Mouse (Mus musculus): ENCODE results near the gene Sgsm1. TPM values are rescaled to one million over a fixed set of nuclear protein-coding genes. Genes with fewer than 3 reads are reported as not detected.

The Sgsm1 gene
- polyA plus RNA-seq, 1 experiment from 2014 or later = 2.0 TPM

GRCm38 (mm10) chr5:113209898-113210297, 100.7 kb downstream of the Sgsm1 start:
- WGBS (ENCODE audit: insufficient replicate concordance) = 49% methylated on average over 13 of the region's 13 CpGs
- Histone ChIP-seq H3K9me3 (replicated peaks; ENCODE audit: control insufficient read depth, low read length) (no peaks in the 10 kb centered on the region), H3K9ac (ENCODE audit: low read depth, low read length) (no peak overlapping the region), H3K36me3 (ENCODE audit: control insufficient read depth, insufficient read depth) (no peaks in the 10 kb centered on the region), H3K4me3 (ENCODE audit: low read depth, low read length) (no peak overlapping the region), H3K4me1 (ENCODE audit: control insufficient read depth, low read depth, low read length) (peaks cover 12% of the 10 kb centered on the region), H3K4me2 (ENCODE audit: low read depth, low read length) (no peak overlapping the region), H3K27me3 (ENCODE audit: control insufficient read depth, insufficient read depth, low read depth, low read length) (no peaks in the 10 kb centered on the region), H3K27ac (ENCODE audit: low read length) (no peak overlapping the region)
- no peak for ATAC-seq (ENCODE audit: low read depth)

- Histone ChIP-seq H3K9me3 (replicated peaks; ENCODE audit: control insufficient read depth, low read length) (no peaks in the 10 kb centered on the region), H3K36me3 (ENCODE audit: control insufficient read depth, insufficient read depth) (no peaks in the 10 kb centered on the region), H3K9ac (ENCODE audit: low read depth, low read length) (no peak overlapping the region), H3K4me1 (ENCODE audit: control insufficient read depth, low read depth, low read length) (peaks cover 12% of the 10 kb centered on the region), H3K4me3 (ENCODE audit: low read depth, low read length) (no peak overlapping the region), H3K27ac (ENCODE audit: low read length) (no peak overlapping the region), H3K27me3 (ENCODE audit: control insufficient read depth, insufficient read depth, low read depth, low read length) (no peaks in the 10 kb centered on the region), H3K4me2 (ENCODE audit: low read depth, low read length) (no peak overlapping the region)
- ATAC-seq (ENCODE audit: low read depth) = peak; percentile 7; the same call in 1 of the 2 replicates
- WGBS (ENCODE audit: insufficient replicate concordance) = 49% methylated on average over 11 of the region's 11 CpGs
Observed at GRCm38 (mm10) chr5:113209401-113209750, 101.2 kb downstream of the Sgsm1 start.

- 50% methylated on average over 11 of the region's 11 CpGs for WGBS (ENCODE audit: insufficient replicate concordance)
- no peak for ATAC-seq (ENCODE audit: low read depth)
- Histone ChIP-seq H3K27me3 (ENCODE audit: control insufficient read depth, insufficient read depth, low read depth, low read length) (no peaks in the 10 kb centered on the region), H3K36me3 (ENCODE audit: control insufficient read depth, insufficient read depth) (no peaks in the 10 kb centered on the region), H3K4me2 (ENCODE audit: low read depth, low read length) (no peak overlapping the region), H3K4me3 (ENCODE audit: low read depth, low read length) (no peak overlapping the region), H3K4me1 (ENCODE audit: control insufficient read depth, low read depth, low read length) (peaks cover 12% of the 10 kb centered on the region), H3K9ac (ENCODE audit: low read depth, low read length) (no peak overlapping the region), H3K27ac (ENCODE audit: low read length) (no peak overlapping the region), H3K9me3 (replicated peaks; ENCODE audit: control insufficient read depth, low read length) (no peaks in the 10 kb centered on the region)
Observed at GRCm38 (mm10) chr5:113208622-113209400, 101.8 kb downstream of the Sgsm1 start.

GRCm38 (mm10) chr5:113208048-113208447, 102.5 kb downstream of the Sgsm1 start:
- WGBS (ENCODE audit: insufficient replicate concordance) = 33% methylated on average over 4 of the region's 4 CpGs
- no peak for ATAC-seq (ENCODE audit: low read depth)
- H3K9ac ChIP-seq (ENCODE audit: low read depth, low read length) = no peak overlapping the region
- H3K4me3 ChIP-seq (ENCODE audit: low read depth, low read length) = no peak overlapping the region
- peaks cover 12% of the 10 kb centered on the region for H3K4me1 ChIP-seq (ENCODE audit: control insufficient read depth, low read depth, low read length)
- no peaks in the 10 kb centered on the region for H3K27me3 ChIP-seq (ENCODE audit: control insufficient read depth, insufficient read depth, low read depth, low read length)
- H3K27ac ChIP-seq (ENCODE audit: low read length) = no peak overlapping the region
- no peaks in the 10 kb centered on the region for H3K9me3 ChIP-seq (replicated peaks; ENCODE audit: control insufficient read depth, low read length)
- H3K36me3 ChIP-seq (ENCODE audit: control insufficient read depth, insufficient read depth) = no peaks in the 10 kb centered on the region
- no peak overlapping the region for H3K4me2 ChIP-seq (ENCODE audit: low read depth, low read length)

- Histone ChIP-seq H3K4me2 (ENCODE audit: low read depth, low read length) (no peak overlapping the region), H3K27ac (ENCODE audit: low read length) (peak overlapping the region; percentile 43), H3K4me3 (ENCODE audit: low read depth, low read length) (no peak overlapping the region), H3K27me3 (ENCODE audit: control insufficient read depth, insufficient read depth, low read depth, low read length) (no peaks in the 10 kb centered on the region), H3K4me1 (ENCODE audit: control insufficient read depth, low read depth, low read length) (peaks cover 9% of the 10 kb centered on the region), H3K9ac (ENCODE audit: low read depth, low read length) (no peak overlapping the region), H3K36me3 (ENCODE audit: control insufficient read depth, insufficient read depth) (no peaks in the 10 kb centered on the region), H3K9me3 (replicated peaks; ENCODE audit: control insufficient read depth, low read length) (no peaks in the 10 kb centered on the region)
- WGBS (ENCODE audit: insufficient replicate concordance) = 22% methylated on average over 9 of the region's 9 CpGs
- peak; percentile 62 for ATAC-seq (ENCODE audit: low read depth)
Observed at GRCm38 (mm10) chr5:113206670-113207352, 103.8 kb downstream of the Sgsm1 start.

GRCm38 (mm10) chr5:113204193-113204592, 106.4 kb downstream of the Sgsm1 start:
- Histone ChIP-seq H3K9ac (ENCODE audit: low read depth, low read length) (no peak overlapping the region), H3K4me3 (ENCODE audit: low read depth, low read length) (no peak overlapping the region), H3K4me1 (ENCODE audit: control insufficient read depth, low read depth, low read length) (peaks cover 4% of the 10 kb centered on the region), H3K9me3 (replicated peaks; ENCODE audit: control insufficient read depth, low read length) (no peaks in the 10 kb centered on the region), H3K36me3 (ENCODE audit: control insufficient read depth, insufficient read depth) (no peaks in the 10 kb centered on the region), H3K27ac (ENCODE audit: low read length) (no peak overlapping the region), H3K27me3 (ENCODE audit: control insufficient read depth, insufficient read depth, low read depth, low read length) (no peaks in the 10 kb centered on the region), H3K4me2 (ENCODE audit: low read depth, low read length) (no peak overlapping the region)
- no peak for ATAC-seq (ENCODE audit: low read depth)
- WGBS (ENCODE audit: insufficient replicate concordance) = 71% methylated on average over 9 of the region's 9 CpGs

GRCm38 (mm10) chr5:113199772-113200134, 110.8 kb downstream of the Sgsm1 start:
- no peak for ATAC-seq (ENCODE audit: low read depth)
- Histone ChIP-seq H3K27me3 (ENCODE audit: control insufficient read depth, insufficient read depth, low read depth, low read length) (no peaks in the 10 kb centered on the region), H3K9ac (ENCODE audit: low read depth, low read length) (no peak overlapping the region), H3K4me3 (ENCODE audit: low read depth, low read length) (no peak overlapping the region), H3K4me1 (ENCODE audit: control insufficient read depth, low read depth, low read length) (no peaks in the 10 kb centered on the region; the same call in 1 of the 2 replicates), H3K27ac (ENCODE audit: low read length) (no peak overlapping the region), H3K9me3 (replicated peaks; ENCODE audit: control insufficient read depth, low read length) (no peaks in the 10 kb centered on the region), H3K4me2 (ENCODE audit: low read depth, low read length) (no peak overlapping the region), H3K36me3 (ENCODE audit: control insufficient read depth, insufficient read depth) (no peaks in the 10 kb centered on the region)
- WGBS (ENCODE audit: insufficient replicate concordance) = 69% methylated on average over 10 of the region's 10 CpGs

- no peaks in the 10 kb centered on the region; the same call in 1 of the 2 replicates for H3K4me1 ChIP-seq (ENCODE audit: control insufficient read depth, low read depth, low read length)
- H3K36me3 ChIP-seq (ENCODE audit: control insufficient read depth, insufficient read depth) = no peaks in the 10 kb centered on the region
- no peak overlapping the region for H3K27ac ChIP-seq (ENCODE audit: low read length)
- no peak overlapping the region for H3K9ac ChIP-seq (ENCODE audit: low read depth, low read length)
- no peaks in the 10 kb centered on the region for H3K27me3 ChIP-seq (ENCODE audit: control insufficient read depth, insufficient read depth, low read depth, low read length)
- no peak for ATAC-seq (ENCODE audit: low read depth)
- no peaks in the 10 kb centered on the region for H3K9me3 ChIP-seq (replicated peaks; ENCODE audit: control insufficient read depth, low read length)
- 48% methylated on average over 8 of the region's 8 CpGs for WGBS (ENCODE audit: insufficient replicate concordance)
- H3K4me2 ChIP-seq (ENCODE audit: low read depth, low read length) = no peak overlapping the region
- no peak overlapping the region for H3K4me3 ChIP-seq (ENCODE audit: low read depth, low read length)
Observed at GRCm38 (mm10) chr5:113199126-113199771, 111.3 kb downstream of the Sgsm1 start.
